Mouse (Mus musculus): Measurements from ENCODE around the gene Ctnnbl1. TPM values are rescaled to one million over a fixed set of nuclear protein-coding genes. Genes with fewer than 3 reads are reported as not detected.

Gene Ctnnbl1
- polyA plus RNA-seq, 1 experiment: 95.0 TPM

- no peak for TF ChIP-seq CTCF (IDR thresholded peaks at IDR 0.05; ENCODE audit: control insufficient read depth, insufficient read depth, insufficient replicate concordance, low read depth, low read length)
- TF ChIP-seq POLR2A (IDR thresholded peaks at IDR 0.05; ENCODE audit: control insufficient read depth, low read depth, low read length): no peak
- Histone ChIP-seq H3K27me3 (ENCODE audit: control insufficient read depth, insufficient read depth, low read length) (no peaks in the 10 kb centered on the region), H3K27ac (ENCODE audit: control insufficient read depth, insufficient read depth, low read depth, low read length) (no peak overlapping the region), H3K4me1 (ENCODE audit: control insufficient read depth, insufficient read depth, low read length) (no peaks in the 10 kb centered on the region), H3K36me3 (ENCODE audit: control insufficient read depth, insufficient read depth, low read length) (peaks cover 1% of the 10 kb centered on the region; the same call in 1 of the 2 replicates), H3K4me3 (ENCODE audit: control insufficient read depth, low read depth, low read length) (no peak overlapping the region)
Observed at GRCm38 (mm10) chr2:157840641-157841078, 103.5 kb downstream of the Ctnnbl1 start.

GRCm38 (mm10) chr2:157841121-157841520 lies 103.9 kb downstream of the Ctnnbl1 start:
- H3K4me3 ChIP-seq (ENCODE audit: control insufficient read depth, low read depth, low read length): no peak overlapping the region
- H3K27ac ChIP-seq (ENCODE audit: control insufficient read depth, insufficient read depth, low read depth, low read length): no peak overlapping the region
- no peak for TF ChIP-seq CTCF (IDR thresholded peaks at IDR 0.05; ENCODE audit: control insufficient read depth, insufficient read depth, insufficient replicate concordance, low read depth, low read length)
- TF ChIP-seq POLR2A (IDR thresholded peaks at IDR 0.05; ENCODE audit: control insufficient read depth, low read depth, low read length): no peak
- no peaks in the 10 kb centered on the region for H3K4me1 ChIP-seq (ENCODE audit: control insufficient read depth, insufficient read depth, low read length)
- no peaks in the 10 kb centered on the region for H3K27me3 ChIP-seq (ENCODE audit: control insufficient read depth, insufficient read depth, low read length)
- H3K36me3 ChIP-seq (ENCODE audit: control insufficient read depth, insufficient read depth, low read length): peaks cover 1% of the 10 kb centered on the region; the same call in 1 of the 2 replicates

GRCm38 (mm10) chr2:157844746-157845145 lies 107.5 kb downstream of the Ctnnbl1 start:
- Histone ChIP-seq H3K4me3 (ENCODE audit: control insufficient read depth, low read depth, low read length) (no peak overlapping the region), H3K27ac (ENCODE audit: control insufficient read depth, insufficient read depth, low read depth, low read length) (no peak overlapping the region), H3K27me3 (ENCODE audit: control insufficient read depth, insufficient read depth, low read length) (no peaks in the 10 kb centered on the region), H3K4me1 (ENCODE audit: control insufficient read depth, insufficient read depth, low read length) (no peaks in the 10 kb centered on the region), H3K36me3 (ENCODE audit: control insufficient read depth, insufficient read depth, low read length) (no peaks in the 10 kb centered on the region)
- TF ChIP-seq CTCF (IDR thresholded peaks at IDR 0.05; ENCODE audit: control insufficient read depth, insufficient read depth, insufficient replicate concordance, low read depth, low read length) (no peak), POLR2A (IDR thresholded peaks at IDR 0.05; ENCODE audit: control insufficient read depth, low read depth, low read length) (no peak)

GRCm38 (mm10) chr2:157845831-157846230 lies 108.6 kb downstream of the Ctnnbl1 start:
- no peaks in the 10 kb centered on the region for H3K27me3 ChIP-seq (ENCODE audit: control insufficient read depth, insufficient read depth, low read length)
- no peak for TF ChIP-seq POLR2A (IDR thresholded peaks at IDR 0.05; ENCODE audit: control insufficient read depth, low read depth, low read length)
- TF ChIP-seq CTCF (IDR thresholded peaks at IDR 0.05; ENCODE audit: control insufficient read depth, insufficient read depth, insufficient replicate concordance, low read depth, low read length): no peak
- H3K27ac ChIP-seq (ENCODE audit: control insufficient read depth, insufficient read depth, low read depth, low read length): no peak overlapping the region
- no peak overlapping the region for H3K4me3 ChIP-seq (ENCODE audit: control insufficient read depth, low read depth, low read length)
- H3K36me3 ChIP-seq (ENCODE audit: control insufficient read depth, insufficient read depth, low read length): no peaks in the 10 kb centered on the region
- H3K4me1 ChIP-seq (ENCODE audit: control insufficient read depth, insufficient read depth, low read length): no peaks in the 10 kb centered on the region

- TF ChIP-seq POLR2A (IDR thresholded peaks at IDR 0.05; ENCODE audit: control insufficient read depth, low read depth, low read length) (no peak), CTCF (IDR thresholded peaks at IDR 0.05; ENCODE audit: control insufficient read depth, insufficient read depth, insufficient replicate concordance, low read depth, low read length) (no peak)
- H3K4me1 ChIP-seq (ENCODE audit: control insufficient read depth, insufficient read depth, low read length): no peaks in the 10 kb centered on the region
- no peak overlapping the region for H3K27ac ChIP-seq (ENCODE audit: control insufficient read depth, insufficient read depth, low read depth, low read length)
- H3K4me3 ChIP-seq (ENCODE audit: control insufficient read depth, low read depth, low read length): no peak overlapping the region
- no peaks in the 10 kb centered on the region for H3K36me3 ChIP-seq (ENCODE audit: control insufficient read depth, insufficient read depth, low read length)
- H3K27me3 ChIP-seq (ENCODE audit: control insufficient read depth, insufficient read depth, low read length): no peaks in the 10 kb centered on the region
Observed at GRCm38 (mm10) chr2:157853135-157853534, 115.9 kb downstream of the Ctnnbl1 start.

GRCm38 (mm10) chr2:157855814-157856213 lies 118.6 kb downstream of the Ctnnbl1 start:
- H3K4me3 ChIP-seq (ENCODE audit: control insufficient read depth, low read depth, low read length): no peak overlapping the region
- no peak for TF ChIP-seq CTCF (IDR thresholded peaks at IDR 0.05; ENCODE audit: control insufficient read depth, insufficient read depth, insufficient replicate concordance, low read depth, low read length)
- no peak for TF ChIP-seq POLR2A (IDR thresholded peaks at IDR 0.05; ENCODE audit: control insufficient read depth, low read depth, low read length)
- H3K36me3 ChIP-seq (ENCODE audit: control insufficient read depth, insufficient read depth, low read length): no peaks in the 10 kb centered on the region
- no peak overlapping the region for H3K27ac ChIP-seq (ENCODE audit: control insufficient read depth, insufficient read depth, low read depth, low read length)
- no peaks in the 10 kb centered on the region for H3K4me1 ChIP-seq (ENCODE audit: control insufficient read depth, insufficient read depth, low read length)
- no peaks in the 10 kb centered on the region for H3K27me3 ChIP-seq (ENCODE audit: control insufficient read depth, insufficient read depth, low read length)

- TF ChIP-seq CTCF (IDR thresholded peaks at IDR 0.05; ENCODE audit: control insufficient read depth, insufficient read depth, insufficient replicate concordance, low read depth, low read length) (no peak), POLR2A (IDR thresholded peaks at IDR 0.05; ENCODE audit: control insufficient read depth, low read depth, low read length) (no peak)
- H3K4me1 ChIP-seq (ENCODE audit: control insufficient read depth, insufficient read depth, low read length): no peaks in the 10 kb centered on the region
- no peaks in the 10 kb centered on the region for H3K36me3 ChIP-seq (ENCODE audit: control insufficient read depth, insufficient read depth, low read length)
Observed at GRCm38 (mm10) chr2:157857496-157857895, 120.3 kb downstream of the Ctnnbl1 start.

GRCm38 (mm10) chr2:157858317-157858716 lies 121.1 kb downstream of the Ctnnbl1 start:
- Histone ChIP-seq H3K4me3 (ENCODE audit: control insufficient read depth, low read depth, low read length) (no peak overlapping the region), H3K36me3 (ENCODE audit: control insufficient read depth, insufficient read depth, low read length) (no peaks in the 10 kb centered on the region), H3K4me1 (ENCODE audit: control insufficient read depth, insufficient read depth, low read length) (no peaks in the 10 kb centered on the region), H3K27me3 (ENCODE audit: control insufficient read depth, insufficient read depth, low read length) (no peaks in the 10 kb centered on the region), H3K27ac (ENCODE audit: control insufficient read depth, insufficient read depth, low read depth, low read length) (no peak overlapping the region)
- TF ChIP-seq CTCF (IDR thresholded peaks at IDR 0.05; ENCODE audit: control insufficient read depth, insufficient read depth, insufficient replicate concordance, low read depth, low read length): no peak

More at GRCm38 (mm10) chr2:157857496-157857895, 120.3 kb downstream of the Ctnnbl1 start:
- H3K4me3 ChIP-seq (ENCODE audit: control insufficient read depth, low read depth, low read length): no peak overlapping the region
- H3K27me3 ChIP-seq (ENCODE audit: control insufficient read depth, insufficient read depth, low read length): no peaks in the 10 kb centered on the region
- H3K27ac ChIP-seq (ENCODE audit: control insufficient read depth, insufficient read depth, low read depth, low read length): no peak overlapping the region
